Mouse (Mus musculus): Measurements from ENCODE around the gene Ddx23. TPM values are rescaled to one million over a fixed set of nuclear protein-coding genes. Genes with fewer than 3 reads are reported as not detected.
A peak's percentile ranks its signal among the peaks of the same experiment; 100 is the strongest.

The Ddx23 gene
- total and polyA plus RNA-seq, 3 experiments, result 194 to 252 (median 213) TPM

DNA sequence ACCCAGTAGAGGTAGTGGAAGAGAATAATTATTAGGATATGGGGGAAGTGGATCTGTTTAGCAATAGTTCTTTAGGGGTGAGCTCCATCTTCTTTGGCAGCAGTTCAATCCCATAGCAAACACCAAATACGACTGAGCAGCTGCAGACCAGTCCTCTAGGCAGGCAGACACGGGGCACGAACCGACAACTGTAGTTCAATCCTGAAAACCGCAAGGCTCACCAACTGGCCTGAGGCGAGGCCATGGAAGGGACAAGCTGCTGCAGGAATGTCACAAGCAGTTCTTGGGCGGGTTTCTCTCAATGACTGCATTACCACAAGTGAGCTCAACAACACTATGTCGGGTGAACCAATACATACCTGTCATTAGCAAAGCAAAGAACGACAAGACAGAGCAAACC is 41.6 kb upstream of the Ddx23 start:
- Histone ChIP-seq H3K79me2 (ENCODE audit: control insufficient read depth, insufficient read depth, low read length, poor library complexity) (no peaks in the 10 kb centered on the region), H3K36me3 (ENCODE audit: control insufficient read depth in 1 of 2, insufficient read depth in 2 of 2, low read length in 2 of 2) (no peaks in the 10 kb centered on the region; a peak in 1 of 4 replicates), H3K27me3 (ENCODE audit: control insufficient read depth in 1 of 2, insufficient read depth in 2 of 2, low read length in 2 of 2) (peaks cover 8 to 29% of the 10 kb centered on the region in 2 experiments), H3K27ac (ENCODE audit: control insufficient read depth, low read depth, low read length) (no peak overlapping the region), H3K4me3 (ENCODE audit: control insufficient read depth in 1 of 2, insufficient read depth in 1 of 2, low read depth in 2 of 2, low read length in 2 of 2) (no peak overlapping the region), H3K9me3 (replicated peaks; ENCODE audit: insufficient read depth, low read length) (no peaks in the 10 kb centered on the region), H3K4me1 (ENCODE audit: control insufficient read depth in 1 of 2, insufficient read depth in 2 of 2, low read length in 2 of 2) (no peaks in the 10 kb centered on the region; a peak in 2 of 4 replicates), H3K9ac (ENCODE audit: control insufficient read depth, low read depth, low read length, poor library complexity, severe bottlenecking) (no peak overlapping the region)
- no peak for DNase-seq (ENCODE audit: low read depth, low spot score)
- no peak for TF ChIP-seq RCOR1 (IDR thresholded peaks at IDR 0.05; ENCODE audit: low read depth, low read length)
- TF ChIP-seq MXI1 (IDR thresholded peaks at IDR 0.05; ENCODE audit: low read depth, low read length), result no peak
- TF ChIP-seq MYB (IDR thresholded peaks at IDR 0.05; ENCODE audit: low read depth, low read length), result no peak
- no peak for TF ChIP-seq JUND (IDR thresholded peaks at IDR 0.05; ENCODE audit: low read depth, low read length)
- TF ChIP-seq MAX (IDR thresholded peaks at IDR 0.05; ENCODE audit: low read length), result no peak
- TF ChIP-seq HCFC1 (IDR thresholded peaks at IDR 0.05; ENCODE audit: low read depth, low read length), result no peak
- TF ChIP-seq UBTF (IDR thresholded peaks at IDR 0.05; ENCODE audit: borderline replicate concordance, insufficient read depth, low read depth, low read length), result no peak
- TF ChIP-seq SIN3A (IDR thresholded peaks at IDR 0.05; ENCODE audit: low read length), result no peak
- no peak for TF ChIP-seq KAT2A (conservative IDR thresholded peaks at IDR 0.05; ENCODE audit: low read depth, low read length)
- no peak for TF ChIP-seq POLR2A (IDR thresholded peaks at IDR 0.05; ENCODE audit: control insufficient read depth in 1 of 2, insufficient read depth in 1 of 2, low read depth in 1 of 2, low read length in 2 of 2, poor library complexity in 1 of 2)
- TF ChIP-seq TAL1 (IDR thresholded peaks at IDR 0.05; ENCODE audit: low read length), result no peak
- no peak for TF ChIP-seq MEF2A (IDR thresholded peaks at IDR 0.05; ENCODE audit: extremely low read depth, insufficient replicate concordance, low read depth, low read length, poor library complexity, severe bottlenecking)
- TF ChIP-seq GATA1 (IDR thresholded peaks at IDR 0.05; ENCODE audit: low read depth, low read length), result no peak
- TF ChIP-seq ETS1 (IDR thresholded peaks at IDR 0.05; ENCODE audit: low read depth, low read length), result no peak

- no peak overlapping the region for H3K9ac ChIP-seq (ENCODE audit: control insufficient read depth, low read depth, low read length, poor library complexity, severe bottlenecking)
- no peaks in the 10 kb centered on the region for H3K36me3 ChIP-seq (ENCODE audit: control insufficient read depth in 1 of 2, insufficient read depth in 2 of 2, low read length in 2 of 2)
- H3K27ac ChIP-seq (ENCODE audit: control insufficient read depth, low read depth, low read length), result no peak overlapping the region
- H3K4me1 ChIP-seq (ENCODE audit: control insufficient read depth in 1 of 2, insufficient read depth in 2 of 2, low read length in 2 of 2), result no peaks in the 10 kb centered on the region; a peak in 1 of 4 replicates
- H3K79me2 ChIP-seq (ENCODE audit: control insufficient read depth, insufficient read depth, low read length, poor library complexity), result no peaks in the 10 kb centered on the region
- peak overlapping the region in 1 of 2 experiments; percentile 34; a peak in 2 of 4 replicates for H3K4me3 ChIP-seq (ENCODE audit: control insufficient read depth in 1 of 2, insufficient read depth in 1 of 2, low read depth in 2 of 2, low read length in 2 of 2)
- peaks cover 8 to 19% of the 10 kb centered on the region in 2 experiments for H3K27me3 ChIP-seq (ENCODE audit: control insufficient read depth in 1 of 2, insufficient read depth in 2 of 2, low read length in 2 of 2)
- peak; percentile 91 for DNase-seq (ENCODE audit: low read depth, low spot score)
- no peak; the same call in 1 of the 2 replicates for TF ChIP-seq TCF12 (IDR thresholded peaks at IDR 0.05; ENCODE audit: low read depth, low read length)
- no peak for TF ChIP-seq MYB (IDR thresholded peaks at IDR 0.05; ENCODE audit: low read depth, low read length)
- TF ChIP-seq MXI1 (IDR thresholded peaks at IDR 0.05; ENCODE audit: low read depth, low read length), result peak; percentile 42; the same call in 1 of the 2 replicates
- no peak for TF ChIP-seq USF2 (IDR thresholded peaks at IDR 0.05; ENCODE audit: borderline replicate concordance in 1 of 2, insufficient read depth in 1 of 2, low read depth in 1 of 2, low read length in 2 of 2)
- TF ChIP-seq ZMIZ1 (IDR thresholded peaks at IDR 0.05; ENCODE audit: low read depth, low read length), result peak; percentile 35; the same call in 1 of the 2 replicates
- TF ChIP-seq UBTF (IDR thresholded peaks at IDR 0.05; ENCODE audit: borderline replicate concordance, insufficient read depth, low read depth, low read length), result 0 out of 2 replicates have a peak, but pooled peaks have one; percentile 34
- no peak for TF ChIP-seq TBP (IDR thresholded peaks at IDR 0.05; ENCODE audit: low read depth, low read length)
- peak in 2 of 3 experiments; percentile 79 to 99 for TF ChIP-seq CTCF (IDR thresholded peaks at IDR 0.05 in 2 of 3, conservative IDR thresholded peaks at IDR 0.05 in 1 of 3; ENCODE audit: control insufficient read depth in 1 of 3, insufficient read depth in 1 of 3, low read depth in 2 of 3, low read length in 3 of 3, poor library complexity in 1 of 3, severe bottlenecking in 1 of 3)
- peak; percentile 50; the same call in 1 of the 2 replicates for TF ChIP-seq SIN3A (IDR thresholded peaks at IDR 0.05; ENCODE audit: low read length)
- no peak; the same call in none of the 2 replicates for TF ChIP-seq ZNF384 (IDR thresholded peaks at IDR 0.05; ENCODE audit: low read depth, low read length)
- peak; percentile 59; the same call in 1 of the 2 replicates for TF ChIP-seq MAZ (IDR thresholded peaks at IDR 0.05; ENCODE audit: low read depth, low read length)
- TF ChIP-seq RAD21 (IDR thresholded peaks at IDR 0.05; ENCODE audit: low read depth, low read length), result peak; percentile 83
- TF ChIP-seq ZC3H11A (IDR thresholded peaks at IDR 0.05; ENCODE audit: low read depth, low read length), result peak; percentile 90
- 0 out of 2 replicates have a peak, but pooled peaks have one; percentile 21 for TF ChIP-seq BHLHE40 (IDR thresholded peaks at IDR 0.05; ENCODE audit: borderline replicate concordance, low read depth, low read length)
- TF ChIP-seq SMC3 (IDR thresholded peaks at IDR 0.05; ENCODE audit: low read depth, low read length), result peak; percentile 98
- H3K9me3 ChIP-seq (replicated peaks; ENCODE audit: insufficient read depth, low read length), result no peaks in the 10 kb centered on the region
These were observed 36.8 kb upstream of the Ddx23 start for GRCm38 (mm10) chr15:98699190-98700105.

Measured in MEL (cell line).